Mouse (Mus musculus): ENCODE measurements around the gene Gja10. TPM values are rescaled to one million over a fixed set of nuclear protein-coding genes. Genes with fewer than 3 reads are reported as not detected.

Gene Gja10
- polyA plus RNA-seq (2015; fragmentation: Nextera tagmentation; extraction: Ambion mirVana), result 0.11 TPM in 1 of 2 replicates, not detected in the other

DNA sequence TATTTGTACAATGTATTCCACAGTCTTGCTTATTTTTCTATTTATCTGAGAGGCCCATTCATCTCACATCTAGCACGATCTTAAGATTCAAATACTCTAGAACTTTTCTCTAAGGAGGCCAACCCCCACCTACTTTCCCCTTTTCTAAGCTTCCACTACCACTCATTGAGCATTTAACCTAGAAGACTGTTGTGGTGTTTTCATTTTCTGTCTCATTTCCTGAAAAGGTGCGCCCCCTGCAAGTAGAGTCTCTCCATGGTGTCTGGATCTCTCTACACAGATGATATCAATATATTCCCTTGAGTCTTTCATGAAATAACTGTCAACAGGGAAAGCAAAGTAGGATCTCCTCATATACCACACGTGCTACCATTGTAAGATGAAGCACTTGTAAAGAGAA, at the start of gene Gja10:
TSS of gene Gja10 (minus strand) at position 101 of the 400 bp plus-strand sequence.
- Histone ChIP-seq H3K4me2 (no peak within 1 kb of the TSS), H3K27ac (no peak within 1 kb of the TSS), H3K36me3 (replicated peaks) (no peaks in the 10 kb centered on the region), H3K27me3 (replicated peaks) (no peaks in the 10 kb centered on the region), H3K4me3 (no peak within 1 kb of the TSS), H3K4me1 (no peaks in the 10 kb centered on the region), H3K9ac (no peak within 1 kb of the TSS), H3K9me3 (no peaks in the 10 kb centered on the region)
- WGBS, result 73% methylated on average over 3 of the region's 3 CpGs
- ATAC-seq (replicated peaks), result no peak

DNA sequence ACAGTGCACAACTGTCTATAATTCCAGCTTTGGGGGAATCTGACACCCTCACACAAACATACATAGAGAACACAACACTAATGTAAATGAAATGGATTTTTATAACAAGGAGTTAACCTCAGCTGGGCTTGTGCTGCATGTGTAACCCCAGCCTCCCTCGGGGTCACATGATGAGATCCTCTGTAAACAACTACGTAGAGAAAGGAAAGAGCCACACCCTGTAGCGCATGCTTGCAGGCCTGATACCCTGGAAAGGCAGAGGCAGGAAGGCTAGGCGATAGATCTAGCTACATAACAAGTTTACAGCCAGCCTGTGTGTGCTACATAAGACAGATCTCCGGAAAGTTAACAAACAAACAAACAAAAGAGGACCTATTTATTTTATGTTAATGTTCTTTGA, 49.1 kb upstream of the Gja10 start:
- Histone ChIP-seq H3K4me1 (peaks cover 6% of the 10 kb centered on the region), H3K27me3 (replicated peaks) (no peaks in the 10 kb centered on the region), H3K36me3 (replicated peaks) (peaks cover 33% of the 10 kb centered on the region), H3K4me2 (no peak overlapping the region), H3K9ac (no peak overlapping the region), H3K4me3 (no peak overlapping the region), H3K9me3 (no peaks in the 10 kb centered on the region), H3K27ac (no peak overlapping the region)
- WGBS, result 89% methylated on average over 5 of the region's 5 CpGs
- no peak for ATAC-seq (replicated peaks)

DNA sequence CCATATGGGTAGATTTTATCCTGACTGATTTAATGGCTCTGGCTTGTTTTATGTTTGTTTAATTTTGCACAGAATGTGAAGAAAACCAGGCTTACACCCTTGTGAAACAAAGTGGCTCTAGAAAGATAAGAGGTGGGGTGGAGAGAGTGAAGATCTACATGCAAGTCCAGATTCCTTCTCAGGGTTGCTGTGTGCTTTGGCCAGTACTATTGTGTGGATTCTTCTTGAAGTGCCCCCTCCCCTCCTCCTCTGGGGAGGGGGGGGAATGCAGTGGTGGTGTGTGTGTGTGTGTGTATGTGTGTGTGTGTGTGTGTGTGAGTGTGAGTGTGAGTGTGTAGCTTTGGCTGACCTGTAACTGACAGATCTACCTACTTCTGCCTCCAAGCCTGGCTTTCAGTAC, 19.1 kb upstream of the Gja10 start:
- Histone ChIP-seq H3K4me2 (no peak overlapping the region), H3K9me3 (no peaks in the 10 kb centered on the region), H3K27me3 (replicated peaks) (no peaks in the 10 kb centered on the region), H3K4me3 (no peak overlapping the region), H3K9ac (no peak overlapping the region), H3K4me1 (peaks cover 6% of the 10 kb centered on the region), H3K27ac (no peak overlapping the region), H3K36me3 (replicated peaks) (0 out of 2 replicates have a peak, but pooled peaks cover 3% of the 10 kb centered on the region)
- no peak for ATAC-seq (replicated peaks)

GRCm38 (mm10) chr4:32615034-32615881, 12.7 kb upstream of the Gja10 start, which contains the start of gene Casp8ap2:
TSS of gene Casp8ap2 (plus strand) at chr4:32615451.
- H3K4me2 ChIP-seq, result peak within 1 kb of the TSS; percentile 73
- WGBS, result under 1% methylated on average over 67 of the region's 67 CpGs
- H3K27ac ChIP-seq, result peak within 1 kb of the TSS; percentile 88
- no peaks in the 10 kb centered on the region for H3K27me3 ChIP-seq (replicated peaks)
- peak within 1 kb of the TSS; percentile 84 for H3K4me3 ChIP-seq
- peak; percentile 99 for ATAC-seq (replicated peaks)
- peaks cover 16% of the 10 kb centered on the region for H3K4me1 ChIP-seq
- H3K9ac ChIP-seq, result peak within 1 kb of the TSS; percentile 60
- H3K36me3 ChIP-seq (replicated peaks), result no peaks in the 10 kb centered on the region
- H3K9me3 ChIP-seq, result no peaks in the 10 kb centered on the region

- Histone ChIP-seq H3K4me2 (no peak overlapping the region), H3K27me3 (replicated peaks) (no peaks in the 10 kb centered on the region), H3K4me3 (no peak overlapping the region), H3K36me3 (replicated peaks) (no peaks in the 10 kb centered on the region), H3K27ac (no peak overlapping the region), H3K9ac (no peak overlapping the region), H3K9me3 (no peaks in the 10 kb centered on the region), H3K4me1 (no peaks in the 10 kb centered on the region)
- ATAC-seq (replicated peaks), result no peak
- WGBS, result 27% methylated on average over 12 of the region's 12 CpGs
Measured at GRCm38 (mm10) chr4:32601135-32601534, 1.4 kb downstream of the Gja10 start.

DNA sequence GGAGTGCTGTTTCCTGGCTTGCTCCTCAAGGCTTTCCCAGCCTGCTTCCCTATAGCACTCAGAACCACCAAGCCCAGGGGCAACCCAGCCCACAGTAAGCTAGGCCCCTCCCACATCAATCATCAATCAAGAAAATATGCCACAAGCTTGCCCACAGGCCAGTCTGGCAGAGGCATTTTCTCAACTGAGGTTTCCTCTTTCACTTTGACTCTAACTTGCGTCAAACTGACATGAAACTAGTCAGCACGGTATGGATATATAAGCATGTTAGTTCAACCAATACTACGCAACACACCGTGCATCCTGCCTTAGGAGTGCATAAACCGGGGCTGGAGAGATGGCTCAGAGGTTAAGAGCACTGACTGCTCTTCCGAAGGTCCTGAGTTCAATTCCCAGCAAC, 14.3 kb downstream of the Gja10 start:
- no peaks in the 10 kb centered on the region for H3K9me3 ChIP-seq
- no peak overlapping the region for H3K27ac ChIP-seq
- 93% methylated on average over 6 of the region's 6 CpGs for WGBS
- 0 out of 2 replicates have a peak, but pooled peaks cover 2% of the 10 kb centered on the region for H3K36me3 ChIP-seq (replicated peaks)
- no peak overlapping the region for H3K4me2 ChIP-seq
- no peaks in the 10 kb centered on the region for H3K4me1 ChIP-seq
- H3K9ac ChIP-seq, result no peak overlapping the region
- no peak for ATAC-seq (replicated peaks)
- no peaks in the 10 kb centered on the region for H3K27me3 ChIP-seq (replicated peaks)
- H3K4me3 ChIP-seq, result no peak overlapping the region

DNA sequence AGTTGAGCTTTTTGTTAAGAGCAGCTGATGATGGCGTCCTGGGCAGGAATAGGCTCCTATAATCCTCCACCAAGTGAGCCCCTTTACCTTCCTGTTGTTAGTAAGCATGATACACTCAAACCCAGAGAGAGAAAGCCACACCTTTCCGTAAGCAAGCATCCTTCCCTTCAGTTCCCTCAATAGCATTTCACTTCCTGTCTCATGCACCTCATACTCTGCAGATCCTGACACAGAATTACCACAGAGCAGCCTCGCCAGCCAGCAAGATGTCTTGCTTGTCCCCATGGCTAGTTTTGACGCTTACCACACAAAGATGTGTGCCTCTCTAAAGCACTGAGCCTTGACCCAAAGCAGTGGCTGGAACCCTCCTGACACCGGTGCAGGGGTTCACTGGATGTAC, 15.0 kb downstream of the Gja10 start:
- H3K9ac ChIP-seq, result no peak overlapping the region
- 91% methylated on average over 5 of the region's 5 CpGs for WGBS
- no peaks in the 10 kb centered on the region for H3K9me3 ChIP-seq
- no peaks in the 10 kb centered on the region for H3K4me1 ChIP-seq
- ATAC-seq (replicated peaks), result no peak
- H3K27me3 ChIP-seq (replicated peaks), result no peaks in the 10 kb centered on the region
- no peak overlapping the region for H3K4me2 ChIP-seq
- 0 out of 2 replicates have a peak, but pooled peaks cover 2% of the 10 kb centered on the region for H3K36me3 ChIP-seq (replicated peaks)
- no peak overlapping the region for H3K27ac ChIP-seq
- H3K4me3 ChIP-seq, result no peak overlapping the region

GRCm38 (mm10) chr4:32586596-32586995, 16.0 kb downstream of the Gja10 start:
- 14% methylated on average over 9 of the region's 9 CpGs for WGBS
- Histone ChIP-seq H3K9ac (no peak overlapping the region), H3K27ac (no peak overlapping the region), H3K27me3 (replicated peaks) (no peaks in the 10 kb centered on the region), H3K4me1 (no peaks in the 10 kb centered on the region), H3K36me3 (replicated peaks) (0 out of 2 replicates have a peak, but pooled peaks cover 2% of the 10 kb centered on the region), H3K9me3 (no peaks in the 10 kb centered on the region), H3K4me2 (no peak overlapping the region), H3K4me3 (no peak overlapping the region)
- ATAC-seq (replicated peaks), result no peak

DNA sequence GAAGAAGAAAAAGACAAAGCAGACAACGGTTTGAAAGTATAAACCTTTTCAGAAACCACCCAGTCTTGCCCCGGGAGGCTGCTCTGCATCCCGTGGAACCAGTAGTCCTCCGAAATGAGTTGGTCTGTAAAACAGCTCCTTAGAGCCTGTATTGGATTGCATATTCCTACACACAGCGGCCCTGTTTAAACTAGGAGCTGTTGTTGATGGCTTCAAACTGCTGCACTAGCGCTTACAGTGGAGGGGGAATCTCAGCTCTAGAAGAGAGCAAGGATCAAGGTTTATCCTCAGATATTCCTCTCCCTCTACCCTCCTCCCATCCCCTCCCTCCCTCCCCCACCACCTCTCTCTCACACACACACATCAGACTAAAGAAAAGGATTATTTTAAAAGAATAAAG, 18.4 kb downstream of the Gja10 start:
- Histone ChIP-seq H3K4me2 (no peak overlapping the region), H3K27ac (no peak overlapping the region), H3K9me3 (no peaks in the 10 kb centered on the region), H3K27me3 (replicated peaks) (no peaks in the 10 kb centered on the region), H3K4me3 (no peak overlapping the region), H3K4me1 (no peaks in the 10 kb centered on the region), H3K36me3 (replicated peaks) (0 out of 2 replicates have a peak, but pooled peaks cover 6% of the 10 kb centered on the region), H3K9ac (no peak overlapping the region)
- ATAC-seq (replicated peaks), result no peak
- 60% methylated on average over 6 of the region's 6 CpGs for WGBS

- Histone ChIP-seq H3K4me2 (no peak overlapping the region), H3K4me1 (no peaks in the 10 kb centered on the region), H3K4me3 (no peak overlapping the region), H3K27ac (no peak overlapping the region), H3K9me3 (no peaks in the 10 kb centered on the region), H3K36me3 (replicated peaks) (0 out of 2 replicates have a peak, but pooled peaks cover 6% of the 10 kb centered on the region), H3K27me3 (replicated peaks) (no peaks in the 10 kb centered on the region), H3K9ac (no peak overlapping the region)
- 88% methylated on average over 8 of the region's 8 CpGs for WGBS
- no peak for ATAC-seq (replicated peaks)
Measured at GRCm38 (mm10) chr4:32579850-32580249, 22.7 kb downstream of the Gja10 start.

- no peak overlapping the region for H3K9ac ChIP-seq
- no peaks in the 10 kb centered on the region for H3K27me3 ChIP-seq (replicated peaks)
- no peak overlapping the region for H3K27ac ChIP-seq
- WGBS, result 82% methylated on average over 9 of the region's 9 CpGs
- H3K4me2 ChIP-seq, result no peak overlapping the region
- peaks cover 13% of the 10 kb centered on the region for H3K4me1 ChIP-seq
- no peaks in the 10 kb centered on the region for H3K9me3 ChIP-seq
- no peak overlapping the region for H3K4me3 ChIP-seq
- ATAC-seq (replicated peaks), result no peak
- H3K36me3 ChIP-seq (replicated peaks), result 0 out of 2 replicates have a peak, but pooled peaks cover 4% of the 10 kb centered on the region
Measured at GRCm38 (mm10) chr4:32575165-32575564, 27.4 kb downstream of the Gja10 start.

DNA sequence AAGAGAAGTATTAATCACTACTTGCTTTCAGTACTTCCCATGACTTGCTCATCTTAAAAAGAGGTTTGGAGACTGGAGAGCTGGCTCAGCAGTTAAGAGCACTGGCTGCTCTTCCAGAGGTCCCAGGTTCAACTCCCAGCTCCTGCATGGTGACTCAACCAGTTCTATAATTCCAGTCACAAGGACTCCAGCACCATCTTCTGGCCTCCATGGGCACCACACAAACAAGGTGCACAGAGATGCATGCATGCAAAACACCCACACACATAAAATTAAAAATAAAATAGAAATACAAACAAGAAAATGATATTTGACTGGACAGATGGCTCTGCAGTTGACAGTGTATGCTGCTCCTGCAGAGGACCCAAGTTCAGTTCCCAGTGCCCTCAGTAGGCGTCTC, 28.0 kb downstream of the Gja10 start:
- Histone ChIP-seq H3K9me3 (no peaks in the 10 kb centered on the region), H3K36me3 (replicated peaks) (0 out of 2 replicates have a peak, but pooled peaks cover under 1% of the 10 kb centered on the region), H3K4me3 (no peak overlapping the region), H3K4me1 (peaks cover 19% of the 10 kb centered on the region), H3K27me3 (replicated peaks) (no peaks in the 10 kb centered on the region), H3K4me2 (no peak overlapping the region), H3K27ac (no peak overlapping the region), H3K9ac (no peak overlapping the region)
- no peak for ATAC-seq (replicated peaks)
- WGBS, result 98% methylated on average over 1 of the region's 1 CpGs

- no peak for ATAC-seq (replicated peaks)
- Histone ChIP-seq H3K27me3 (replicated peaks) (no peaks in the 10 kb centered on the region), H3K4me3 (no peak overlapping the region), H3K4me1 (peaks cover 25% of the 10 kb centered on the region), H3K9ac (no peak overlapping the region), H3K27ac (no peak overlapping the region), H3K36me3 (replicated peaks) (no peaks in the 10 kb centered on the region), H3K4me2 (no peak overlapping the region), H3K9me3 (no peaks in the 10 kb centered on the region)
- WGBS, result 92% methylated on average over 5 of the region's 5 CpGs
Measured at GRCm38 (mm10) chr4:32573586-32573985, 29.0 kb downstream of the Gja10 start.
